Mouse (Mus musculus) lung, postnatal 10 days (tissue): ENCODE measurements around the gene Shisal1.

ENCODE experiments used
- DNase-seq: peaks from one replicate; pipeline ENCODE4 v3.0.0; 2021

Shisal1 gene

GRCm38 (mm10) chr15:84423781-84424180 lies 23.1 kb downstream of the Shisal1 start:
- DNase-seq, result no peak

- no peak for DNase-seq
These were observed 28.7 kb downstream of the Shisal1 start for GRCm38 (mm10) chr15:84418266-84418610.

GRCm38 (mm10) chr15:84417592-84418265 lies 29.2 kb downstream of the Shisal1 start:
- no peak for DNase-seq

DNA sequence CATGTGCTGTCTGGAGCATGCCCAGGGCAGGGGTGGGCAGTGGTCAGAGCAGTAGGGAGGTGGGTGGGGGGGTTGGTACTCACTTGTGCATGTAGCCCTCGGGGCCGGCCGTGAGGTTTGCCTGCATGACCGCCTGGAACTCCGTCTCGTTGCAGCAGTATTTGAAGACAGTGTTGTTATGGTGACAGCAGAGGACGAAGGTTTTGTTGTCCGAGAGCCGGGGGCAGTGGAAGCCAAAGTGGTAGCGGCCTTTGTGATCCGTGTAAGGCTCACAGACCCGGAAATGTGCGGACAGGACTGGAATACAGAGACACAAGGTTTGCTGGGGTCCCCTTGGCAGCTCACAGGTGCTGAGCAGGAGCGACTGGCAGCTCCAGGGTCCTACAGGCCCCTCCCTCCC lies 29.9 kb downstream of the Shisal1 start:
- no peak for DNase-seq

- no peak for DNase-seq
These were observed 32.7 kb downstream of the Shisal1 start for GRCm38 (mm10) chr15:84414040-84414848.

GRCm38 (mm10) chr15:84412409-84412808 lies 34.5 kb downstream of the Shisal1 start:
- DNase-seq, result peak; percentile 85

GRCm38 (mm10) chr15:84410052-84410451 lies 36.8 kb downstream of the Shisal1 start:
- DNase-seq, result no peak

GRCm38 (mm10) chr15:84408576-84408975 lies 38.3 kb downstream of the Shisal1 start:
- no peak for DNase-seq

DNA sequence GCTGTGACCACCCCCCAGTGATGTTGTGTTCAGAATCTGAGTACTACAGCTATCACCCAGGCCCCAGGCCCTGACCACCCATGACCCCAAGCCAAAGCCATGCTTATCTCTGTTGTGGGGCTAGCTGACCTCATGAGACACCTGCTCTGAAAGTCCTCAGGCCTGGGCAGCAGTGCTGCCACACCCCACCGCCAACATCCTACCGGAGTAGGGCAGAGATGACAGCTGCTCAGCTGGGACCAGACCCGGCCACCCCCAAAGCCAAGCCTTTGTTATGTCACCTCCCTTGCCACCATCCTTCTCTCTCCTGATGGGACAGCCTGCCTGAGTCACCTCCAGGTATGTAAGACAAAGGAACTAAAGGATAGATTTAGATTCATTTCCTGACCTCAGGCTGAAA lies 41.1 kb downstream of the Shisal1 start:
- no peak for DNase-seq

GRCm38 (mm10) chr15:84403454-84404113 lies 43.3 kb downstream of the Shisal1 start:
- DNase-seq, result no peak

DNA sequence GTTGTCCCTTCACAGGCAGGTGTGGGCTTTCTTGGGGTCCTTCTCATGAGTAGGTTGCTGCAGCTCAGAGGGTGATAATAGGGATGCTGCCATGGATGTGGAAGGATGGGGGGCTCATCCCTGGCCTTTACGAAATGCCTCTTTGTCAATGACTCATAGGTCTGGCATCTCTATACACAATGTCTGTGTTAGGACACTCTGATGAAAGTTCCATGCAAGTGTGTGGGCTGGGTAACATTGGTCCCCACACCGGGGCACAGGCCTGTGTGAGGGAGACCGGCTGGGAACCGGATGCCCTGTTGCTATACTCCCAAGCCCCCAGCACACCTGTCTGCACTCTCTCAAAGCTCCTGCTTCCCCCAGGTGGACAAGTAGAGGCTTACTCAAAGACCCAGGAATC lies 48.3 kb downstream of the Shisal1 start:
- no peak for DNase-seq

DNA sequence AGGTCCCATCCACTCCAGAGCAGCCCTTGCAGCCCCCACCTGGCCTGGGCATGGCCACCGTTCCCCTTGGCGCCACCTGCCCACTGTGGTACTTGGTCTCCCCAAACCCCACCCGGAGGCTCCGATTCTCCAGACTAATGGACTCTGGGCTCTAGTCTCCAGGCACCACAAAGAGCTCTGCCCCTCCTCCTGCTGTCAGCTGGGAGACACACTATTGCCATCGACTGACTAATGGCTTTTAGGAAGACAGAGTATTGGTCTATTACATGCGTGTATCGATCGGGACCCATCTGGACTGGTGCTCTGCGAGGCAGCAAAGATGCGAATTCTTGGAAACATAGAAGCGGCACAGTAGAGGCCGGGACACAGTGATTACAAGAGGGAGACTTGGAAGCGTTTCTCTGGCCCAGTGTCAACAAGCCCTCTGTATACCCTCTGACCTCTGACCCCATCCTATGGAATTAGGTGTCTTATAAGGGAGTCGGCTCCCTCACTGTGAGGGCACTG lies 49.2 kb downstream of the Shisal1 start:
- no peak for DNase-seq

DNA sequence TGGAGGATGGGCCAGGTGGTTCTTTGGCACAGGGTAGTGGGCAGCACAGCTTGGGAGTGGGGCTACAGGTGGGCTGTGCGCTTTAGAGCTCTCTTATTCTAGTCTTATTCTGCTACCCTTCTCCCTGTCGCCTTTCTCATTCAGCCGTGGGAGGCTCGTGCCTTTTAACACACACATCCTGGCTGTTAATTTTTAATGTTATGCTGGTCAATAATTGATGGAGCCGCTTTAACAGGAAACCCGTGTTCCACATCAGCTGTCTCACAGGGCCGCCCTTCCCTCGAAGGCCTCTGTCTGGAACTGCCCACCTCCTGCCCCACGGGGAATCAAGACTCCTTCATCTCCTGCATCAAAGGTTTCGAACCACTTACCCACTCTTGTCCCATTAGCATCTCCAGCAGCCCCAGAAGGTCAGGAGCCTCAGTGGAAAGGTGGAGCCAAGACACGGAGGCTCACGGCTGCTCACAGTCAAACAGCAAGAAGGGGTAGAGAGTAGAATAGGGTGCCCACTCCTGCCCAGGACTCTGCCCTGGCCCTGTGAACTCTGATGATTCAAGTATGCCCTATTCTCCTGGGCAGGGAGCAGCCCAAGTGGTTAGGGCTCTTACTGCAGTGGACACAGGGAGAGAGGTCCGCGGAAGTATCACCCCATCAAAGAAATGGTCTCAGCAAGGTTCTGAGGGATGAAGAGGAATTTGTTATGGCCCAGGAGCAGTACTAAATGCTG lies 51.4 kb downstream of the Shisal1 start:
- DNase-seq, result no peak

DNA sequence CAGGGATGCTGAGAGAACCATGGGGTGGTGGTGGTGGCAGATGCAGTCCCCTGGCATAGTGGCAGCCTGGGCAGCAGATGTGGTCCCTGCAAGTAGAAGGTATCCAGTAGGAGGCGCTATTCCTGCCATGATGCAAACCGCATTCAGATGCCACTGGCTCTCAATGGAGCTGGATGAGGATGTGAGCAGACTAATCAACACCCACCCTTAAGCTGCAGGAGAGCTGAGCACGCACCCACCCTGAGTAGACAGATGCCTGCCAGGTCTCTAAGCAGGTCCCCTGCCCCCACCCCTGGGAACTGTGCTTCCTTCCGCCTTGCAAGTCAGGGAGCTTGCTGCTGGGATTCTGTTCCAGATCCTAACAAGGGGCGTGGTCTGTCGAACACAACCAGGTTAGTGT lies 53.6 kb downstream of the Shisal1 start:
- DNase-seq, result no peak

GRCm38 (mm10) chr15:84392840-84393239 lies 54.1 kb downstream of the Shisal1 start:
- no peak for DNase-seq

DNA sequence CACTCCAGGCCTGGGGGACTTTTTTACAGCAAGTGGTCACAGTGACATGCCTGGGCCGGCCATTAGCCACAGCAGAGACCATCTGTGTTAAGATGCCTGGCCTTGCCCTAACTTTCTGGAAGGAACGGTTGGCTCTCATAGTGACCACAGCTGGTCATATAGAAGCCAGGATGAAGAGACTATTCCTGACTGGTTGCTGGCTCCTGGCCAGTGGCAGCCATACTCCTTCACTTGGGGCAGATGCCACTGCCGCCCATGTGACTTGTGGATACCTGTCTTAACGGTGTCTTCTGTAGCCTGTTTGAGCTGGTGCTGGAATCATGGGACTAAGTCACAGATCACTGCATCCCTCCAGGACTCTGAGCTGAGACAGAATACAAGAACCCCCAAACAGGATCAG lies 54.8 kb downstream of the Shisal1 start:
- DNase-seq, result no peak

DNA sequence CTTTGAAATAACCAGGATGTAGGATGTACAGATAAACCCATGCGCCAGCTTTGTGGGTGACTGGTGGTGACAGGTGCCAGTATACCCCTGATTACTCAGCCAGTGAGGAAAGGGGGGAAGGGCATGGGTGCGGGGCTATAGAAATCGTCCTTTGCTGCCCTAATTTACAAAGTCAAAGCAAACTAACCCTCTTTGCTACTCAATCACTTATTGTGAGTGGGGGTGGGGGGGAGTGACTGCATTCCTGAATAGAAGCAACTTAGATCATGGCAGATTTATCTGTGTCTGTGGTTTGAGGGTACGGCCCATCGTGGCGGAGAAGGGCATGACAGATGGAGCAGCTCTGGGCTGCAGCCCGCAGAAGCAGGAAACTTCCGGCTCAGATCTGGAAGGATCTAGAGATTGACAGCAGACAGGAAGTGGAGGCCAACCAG lies 58.2 kb downstream of the Shisal1 start:
- DNase-seq, result no peak

- DNase-seq, result no peak
These were observed 60.8 kb downstream of the Shisal1 start for GRCm38 (mm10) chr15:84385995-84386565.

- no peak for DNase-seq
These were observed 62.8 kb downstream of the Shisal1 start for GRCm38 (mm10) chr15:84384066-84384465.

GRCm38 (mm10) chr15:84380181-84380580 lies 66.7 kb downstream of the Shisal1 start:
- DNase-seq, result no peak

DNA sequence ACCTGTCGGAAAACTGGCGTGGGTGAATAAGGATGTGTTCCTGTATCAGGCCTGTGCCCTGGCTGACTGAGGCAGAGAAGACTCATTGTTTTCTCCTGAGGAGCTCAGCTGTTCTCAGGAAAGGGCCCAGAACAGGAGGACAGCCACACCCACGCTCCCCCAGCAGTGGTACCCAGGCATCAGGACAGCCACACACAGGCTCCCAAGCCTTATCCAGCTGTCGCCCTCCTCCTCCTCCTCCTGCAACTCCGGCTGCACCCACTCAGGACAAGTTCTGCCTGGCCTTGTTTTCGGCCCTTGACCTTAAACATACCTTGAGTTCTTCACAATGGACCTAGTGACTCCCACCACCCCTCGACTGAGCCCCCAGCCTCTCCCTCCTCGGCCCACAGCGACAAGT lies 68.2 kb downstream of the Shisal1 start:
- no peak for DNase-seq

GRCm38 (mm10) chr15:84372801-84373200 lies 74.1 kb downstream of the Shisal1 start:
- no peak for DNase-seq

DNA sequence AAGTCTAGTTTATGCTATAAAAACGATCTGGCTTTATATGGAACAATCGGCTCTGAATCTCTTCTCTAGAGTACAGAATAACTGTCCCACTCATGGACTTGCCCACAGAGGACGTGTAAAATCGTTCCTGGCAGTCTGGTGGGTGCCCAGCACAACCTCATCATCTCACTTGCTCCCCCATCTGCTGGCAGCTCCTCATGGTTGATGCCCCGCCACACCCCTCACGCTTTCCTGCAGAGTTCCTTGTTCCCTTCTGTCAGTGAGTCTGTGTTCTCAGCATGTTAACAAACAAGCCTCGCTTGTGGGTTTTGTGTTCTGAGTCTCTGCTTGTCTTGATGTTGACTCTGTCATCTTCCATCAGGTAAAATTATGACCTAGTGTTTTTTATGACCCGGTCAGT lies 79.5 kb downstream of the Shisal1 start:
- DNase-seq, result no peak
